Mouse (Mus musculus) CH12.LX (cell line): ENCODE measurements around the gene Glrx2. TPM values are rescaled to one million over a fixed set of nuclear protein-coding genes. Genes with fewer than 3 reads are reported as not detected.
A peak's percentile ranks its signal among the peaks of the same experiment; 100 is the strongest.

ENCODE experiments used
- DNase-seq: peaks from one replicate; pipeline ENCODE4 v3.0.0-alpha.2; 2013; ENCODE audit errors: extremely low read depth
- H3K27ac ChIP-seq: 2 replicates; pipeline ENCODE4 v1.5.1; 2012; ENCODE audit warnings: low read depth, mild to moderate bottlenecking, control low read depth, moderate library complexity; ENCODE audit not compliant: insufficient read depth
- H3K27me3 ChIP-seq: replicated peaks from 2 replicates; pipeline ENCODE3; 2012; ENCODE audit warnings: inconsistent platforms
- H3K36me3 ChIP-seq, 2 experiments: replicated peaks in 1 of 2; 2 replicates each; pipeline versions ENCODE3 to v1.6.1; 2012; ENCODE audit warnings: inconsistent platforms in 1 of 2, low read length in 1 of 2, mild to moderate bottlenecking in 1 of 2, mixed read lengths in 1 of 2, moderate library complexity in 1 of 2; ENCODE audit not compliant: control insufficient read depth in 1 of 2, insufficient read depth in 1 of 2
- H3K4me1 ChIP-seq, 2 experiments: 2 replicates each; pipeline ENCODE4 v1.6.1; 2012; ENCODE audit warnings: inconsistent platforms in 1 of 2, moderate library complexity in 1 of 2; ENCODE audit not compliant: insufficient read depth in 2 of 2, control insufficient read depth in 1 of 2
- H3K4me2 ChIP-seq: 2 replicates; pipeline ENCODE4 v1.6.1; 2012; ENCODE audit warnings: low read depth, mild to moderate bottlenecking, control low read depth; ENCODE audit not compliant: poor library complexity, insufficient read depth, severe bottlenecking
- H3K4me3 ChIP-seq, 3 experiments: fragments of 150-350 bp in 1 of 3; sonication (generic) in 1 of 3; replicated peaks in 1 of 3; 2 replicates each; pipeline versions ENCODE3 to v1.5.1; 2011 to 2012; ENCODE audit warnings: low read depth in 2 of 3, low read length in 2 of 3, mild to moderate bottlenecking in 2 of 3, moderate library complexity in 2 of 3, control low read depth in 1 of 3, improper control_type of control experiment in 1 of 3, inconsistent platforms in 1 of 3, mixed read lengths in 1 of 3; ENCODE audit not compliant: poor library complexity in 1 of 3
- H3K79me2 ChIP-seq: replicated peaks from 2 replicates; pipeline ENCODE4 v1.6.1; 2012; ENCODE audit warnings: mild to moderate bottlenecking, moderate library complexity; ENCODE audit not compliant: control insufficient read depth, poor library complexity, insufficient read depth, severe bottlenecking; ENCODE audit errors: extremely low read depth
- H3K9ac ChIP-seq: 2 replicates; pipeline ENCODE4 v1.6.1; 2012; ENCODE audit warnings: low read depth, mild to moderate bottlenecking, control low read depth, moderate library complexity; ENCODE audit not compliant: insufficient read depth
- H3K9me3 ChIP-seq: replicated peaks from 2 replicates; pipeline ENCODE3; 2012; ENCODE audit warnings: low read length, inconsistent platforms, mixed read lengths
- CHD1 ChIP-seq: IDR thresholded peaks from 2 replicates; pipeline ENCODE4 v1.6.1; 2012; ENCODE audit warnings: low read depth, low read length, improper control_type of control experiment, inconsistent platforms
- CTCF ChIP-seq, 2 experiments: IDR thresholded peaks in 1 of 2; conservative IDR thresholded peaks in 1 of 2; 2 replicates each; pipeline ENCODE4 v1.5.1; 2011 to 2012; ENCODE audit warnings: low read depth in 2 of 2, low read length in 2 of 2, improper control_type of control experiment in 1 of 2, inconsistent platforms in 1 of 2, mild to moderate bottlenecking in 1 of 2, moderate library complexity in 1 of 2
- E2F4 ChIP-seq: IDR thresholded peaks from 2 replicates; pipeline ENCODE4 v1.6.1; 2011; ENCODE audit warnings: low read depth, low read length, improper control_type of control experiment; ENCODE audit not compliant: insufficient replicate concordance
- ELF1 ChIP-seq: IDR thresholded peaks from 2 replicates; pipeline ENCODE4 v1.6.1; 2014; ENCODE audit warnings: low read depth, mild to moderate bottlenecking, inconsistent platforms, low read length, improper control_type of control experiment
- EP300 ChIP-seq: IDR thresholded peaks from 2 replicates; pipeline ENCODE4 v1.6.1; 2011; ENCODE audit warnings: low read length, improper control_type of control experiment
- JUN ChIP-seq: IDR thresholded peaks from 2 replicates; pipeline ENCODE4 v1.6.1; 2011; ENCODE audit warnings: low read depth, mild to moderate bottlenecking, low read length, improper control_type of control experiment, moderate library complexity; ENCODE audit not compliant: insufficient read depth
- JUND ChIP-seq: conservative IDR thresholded peaks from 2 replicates; pipeline ENCODE4 v1.6.1; 2011; ENCODE audit warnings: low read depth, low read length, improper control_type of control experiment
- KAT2A ChIP-seq: IDR thresholded peaks from 2 replicates; pipeline ENCODE4 v1.6.1; 2012; ENCODE audit warnings: low read length, improper control_type of control experiment, inconsistent platforms; ENCODE audit not compliant: insufficient replicate concordance
- MAZ ChIP-seq: IDR thresholded peaks from 2 replicates; pipeline ENCODE4 v1.6.1; 2012; ENCODE audit warnings: low read depth, mild to moderate bottlenecking, inconsistent platforms, low read length, improper control_type of control experiment, moderate library complexity
- MEF2A ChIP-seq: IDR thresholded peaks from 2 replicates; pipeline ENCODE4 v1.6.1; 2014; ENCODE audit warnings: low read depth, mild to moderate bottlenecking, inconsistent platforms, low read length, improper control_type of control experiment, borderline replicate concordance
- MYC ChIP-seq: IDR thresholded peaks from 2 replicates; pipeline ENCODE4 v1.6.1; 2011; ENCODE audit warnings: low read depth, mild to moderate bottlenecking, improper control_type of control experiment, low read length
- NRF1 ChIP-seq: IDR thresholded peaks from 2 replicates; pipeline ENCODE4 v1.6.1; 2014; ENCODE audit warnings: low read depth, mild to moderate bottlenecking, inconsistent platforms, low read length, improper control_type of control experiment, moderate library complexity
- PAX5 ChIP-seq: IDR thresholded peaks from 2 replicates; pipeline ENCODE4 v1.6.1; 2012; ENCODE audit warnings: low read length, inconsistent platforms, mixed read lengths
- POLR2A ChIP-seq: IDR thresholded peaks from 2 replicates; pipeline ENCODE4 v1.6.1; 2011; ENCODE audit warnings: low read depth, mild to moderate bottlenecking, improper control_type of control experiment, low read length
- POLR2AphosphoS2 ChIP-seq: IDR thresholded peaks from 2 replicates; pipeline ENCODE4 v1.6.1; 2011; ENCODE audit warnings: low read depth, low read length, improper control_type of control experiment
- RAD21 ChIP-seq: IDR thresholded peaks from 2 replicates; pipeline ENCODE4 v1.6.1; 2011; ENCODE audit warnings: low read depth, mild to moderate bottlenecking, low read length, improper control_type of control experiment, moderate library complexity
- SIN3A ChIP-seq: IDR thresholded peaks from 2 replicates; pipeline ENCODE4 v1.6.1; 2012; ENCODE audit warnings: low read length, improper control_type of control experiment, inconsistent platforms
- SMC3 ChIP-seq: IDR thresholded peaks from 2 replicates; pipeline ENCODE4 v1.6.1; 2011; ENCODE audit warnings: low read depth, low read length, improper control_type of control experiment
- UBTF ChIP-seq: IDR thresholded peaks from 2 replicates; pipeline ENCODE4 v1.6.1; 2012; ENCODE audit warnings: low read depth, mild to moderate bottlenecking, inconsistent platforms, low read length, improper control_type of control experiment, moderate library complexity
- dilution Hi-C: fragments of 300-500 bp; cut with MboI; formaldehyde crosslinking; loops from 2 replicates; pipeline ENCODE4 v1.14.3; 2020; ENCODE audit warnings: low sequenced_read_pairs; ENCODE audit not compliant: extremely low pct_unique_long_range_greater_than_20kb, extremely low pct_ligation_motif_present
- in situ Hi-C: fragments of 300-500 bp; cut with MboI; formaldehyde crosslinking; loops from 3 replicates; pipeline ENCODE4 v1.14.3; 2019; ENCODE audit warnings: low sequenced_read_pairs, low pct_ligation_motif_present, low pct_unique_long_range_greater_than_20kb, mixed read lengths
- polyA plus RNA-seq: library from polyadenylated mRNA; unstranded; fragments of >175 nt; gene quantifications from 2 replicates; pipeline ENCODE4 v1.2.1, GENCODE M21; 2012; ENCODE audit warnings: low read depth; ENCODE audit not compliant: insufficient read length
- total RNA-seq, 2 experiments: library from RNA; depleted of rRNA; stranded (reverse); fragments of 300-350 nt in 1 of 2; fragments of >200 nt in 1 of 2; gene quantifications; 2 replicates each; pipeline ENCODE4 v1.2.3; 2012 to 2014

Glrx2 gene
- total and polyA plus RNA-seq, 3 experiments: 28.0 to 51.4 (median 32.9) TPM

- H3K27me3 ChIP-seq: no peaks in the 10 kb centered on the region
- in situ Hi-C loops (no loop called here), dilution Hi-C loops (no loop called here)
- peaks cover 0 to under 1% of the 10 kb centered on the region in 2 experiments; a peak in 2 of 4 replicates for H3K4me1 ChIP-seq
- peaks cover 20 to 61% of the 10 kb centered on the region in 2 experiments for H3K36me3 ChIP-seq
- no peak overlapping the region for H3K4me2 ChIP-seq
- H3K27ac ChIP-seq: no peak overlapping the region
- DNase-seq: no peak
- no peaks in the 10 kb centered on the region for H3K79me2 ChIP-seq
- H3K4me3 ChIP-seq: no peak overlapping the region
- TF ChIP-seq MYC (no peak), POLR2AphosphoS2 (no peak), EP300 (no peak), SIN3A (no peak), SMC3 (no peak), ELF1 (no peak), JUN (no peak), UBTF (no peak), MEF2A (no peak)
- H3K9ac ChIP-seq: no peak overlapping the region
- H3K9me3 ChIP-seq: no peaks in the 10 kb centered on the region
Measured at GRCm38 (mm10) chr1:143745871-143746270, 29.7 kb downstream of the Glrx2 start.

DNA sequence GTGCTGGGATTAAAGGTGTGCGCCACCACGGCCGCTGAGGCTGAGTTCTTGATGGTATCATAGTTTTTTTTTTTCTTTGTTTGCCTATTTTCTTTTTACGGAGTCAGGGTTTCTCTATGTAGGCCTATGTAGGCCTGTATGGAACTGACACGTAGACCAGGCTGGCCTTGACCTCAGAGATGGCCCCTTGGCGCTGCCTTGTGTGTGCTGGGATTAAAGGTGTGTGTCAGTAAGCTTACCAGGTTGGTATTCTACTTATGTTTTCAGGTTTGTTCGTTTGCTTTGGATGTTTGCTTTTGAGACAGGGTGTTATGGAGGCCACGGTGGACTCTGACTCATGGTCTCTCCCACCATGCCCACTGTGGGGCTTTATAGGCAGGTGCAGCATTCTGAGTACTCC lies 46.0 kb downstream of the Glrx2 start:
- Histone ChIP-seq H3K27me3 (no peaks in the 10 kb centered on the region), H3K36me3 (peaks cover 34 to 46% of the 10 kb centered on the region in 2 experiments), H3K4me3 (no peak overlapping the region), H3K4me1 (peaks cover 0 to 11% of the 10 kb centered on the region in 2 experiments; a peak in 3 of 4 replicates), H3K27ac (no peak overlapping the region), H3K79me2 (no peaks in the 10 kb centered on the region), H3K9ac (no peak overlapping the region), H3K9me3 (no peaks in the 10 kb centered on the region), H3K4me2 (no peak overlapping the region)
- dilution Hi-C loops: no loop called here
- DNase-seq: no peak
- in situ Hi-C loops: no loop called here
- TF ChIP-seq JUN (no peak), EP300 (no peak), UBTF (no peak), CHD1 (no peak)

DNA sequence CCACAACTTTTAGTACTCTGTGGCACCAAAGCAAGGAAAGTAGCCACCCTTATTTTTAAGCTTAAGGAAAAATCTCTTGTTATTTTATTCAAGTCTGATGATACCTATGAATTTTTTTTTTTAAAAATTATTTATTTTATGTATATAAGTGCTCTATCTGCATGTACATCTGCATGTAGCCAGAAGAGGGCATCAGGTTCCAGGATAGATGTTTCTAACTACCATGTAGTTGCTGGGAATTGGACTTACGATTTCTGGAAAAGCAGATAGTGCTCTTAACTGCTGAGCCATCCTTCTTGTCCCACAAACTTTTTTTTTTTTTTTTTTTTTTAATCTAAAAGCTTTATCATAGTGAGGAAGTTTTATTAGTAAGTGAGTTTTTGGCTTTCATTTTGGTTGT lies 48.3 kb downstream of the Glrx2 start:
- in situ Hi-C loops: no loop called here

More for the DNA sequence above, 48.3 kb downstream of the Glrx2 start:
- no peak overlapping the region for H3K4me2 ChIP-seq
- dilution Hi-C loops: no loop called here
- H3K4me3 ChIP-seq: no peak overlapping the region
- H3K27me3 ChIP-seq: no peaks in the 10 kb centered on the region
- H3K27ac ChIP-seq: no peak overlapping the region
- H3K9ac ChIP-seq: no peak overlapping the region
- peaks cover 22 to 28% of the 10 kb centered on the region in 2 experiments for H3K36me3 ChIP-seq
- TF ChIP-seq EP300: no peak
- TF ChIP-seq E2F4: no peak
- TF ChIP-seq MAZ: no peak
- TF ChIP-seq RAD21: peak; percentile 3; the same call in 1 of the 2 replicates
- TF ChIP-seq POLR2A: no peak
- TF ChIP-seq NRF1: no peak
- no peak for TF ChIP-seq MYC
- TF ChIP-seq ELF1: no peak
- no peak for TF ChIP-seq CHD1
- TF ChIP-seq KAT2A: no peak
- TF ChIP-seq PAX5: no peak
- TF ChIP-seq JUND: no peak
- TF ChIP-seq CTCF (conservative IDR thresholded peaks at IDR 0.05 in 1 of 2, IDR thresholded peaks at IDR 0.05 in 1 of 2; ENCODE audit: low read depth in 2 of 2, low read length in 2 of 2): peak in 1 of 2 experiments; percentile 33; a peak in 2 of 4 replicates
- no peaks in the 10 kb centered on the region; the same call in 1 of the 2 replicates for H3K79me2 ChIP-seq
- no peaks in the 10 kb centered on the region for H3K9me3 ChIP-seq
- no peak for DNase-seq
- peaks cover 0 to 15% of the 10 kb centered on the region in 2 experiments; a peak in 3 of 4 replicates for H3K4me1 ChIP-seq
